Comparison of ENCODE assay signal across 12 mouse cellular contexts in genomic region chr9:48458879-48459278, GRCm38 (mm10). TPM values are rescaled to one million over a fixed set of nuclear protein-coding genes. Genes with fewer than 3 reads are reported as not detected.
DNase-seq lines count a peak whose midpoint lies in the region; ATAC-seq and TF ChIP-seq lines count a peak whose summit lies in the region.
"Had no signal": no experiment of that assay in that cellular context is flagged by ENCODE, and none has a peak within 500 bp of the region (broad histone marks: within the 10 kb centered on the region; RNA-seq: fewer than 3 reads in every experiment).

No protein-coding gene starts in this region.

- no peaks in the 10 kb centered on the region for H3K27me3 ChIP-seq in liver, adult 2 months (ENCODE audit: control insufficient read depth, insufficient read depth, low read length)
- H3K27me3 ChIP-seq in forebrain, embryonic 16.5 days (replicated peaks; ENCODE audit: control insufficient read depth, insufficient read depth, low read length) = no peaks in the 10 kb centered on the region
- H3K27me3 ChIP-seq: embryonic facial prominence, embryonic 13.5 days had no signal

- no peak overlapping the region for H3K27ac ChIP-seq in liver, adult 2 months (replicated peaks; ENCODE audit: insufficient read depth, low read depth, low read length)
- no peak overlapping the region for H3K27ac ChIP-seq in bone marrow, adult 2 months (ENCODE audit: control insufficient read depth, insufficient read depth, low read depth, low read length, poor library complexity)
- H3K27ac ChIP-seq in forebrain, embryonic 16.5 days (ENCODE audit: low read length) = no peak overlapping the region
- H3K27ac ChIP-seq: embryonic facial prominence, embryonic 13.5 days had no signal

- DNase-seq in CD4-positive, CD25-positive, alpha-beta regulatory T cell, adult 2 months (ENCODE audit: low read depth, low spot score) = peak; percentile 41
- no peak for DNase-seq in liver, adult 2 months (ENCODE audit: extremely low read depth, low read depth, low spot score)
- DNase-seq in liver = no peak
- DNase-seq in 416B (ENCODE audit: low read depth) = peak; percentile 33
- DNase-seq: cerebellum, postnatal 10 days; lung, postnatal 14 days had no signal

- no peaks in the 10 kb centered on the region for H3K4me1 ChIP-seq in liver, adult 2 months (ENCODE audit: control insufficient read depth, insufficient read depth, low read length)
- H3K4me1 ChIP-seq in bone marrow, adult 2 months (ENCODE audit: control insufficient read depth, insufficient read depth, low read length) = no peaks in the 10 kb centered on the region; the same call in 1 of the 2 replicates
- H3K4me1 ChIP-seq in forebrain, embryonic 16.5 days (replicated peaks; ENCODE audit: control insufficient read depth, insufficient read depth, low read length) = no peaks in the 10 kb centered on the region
- H3K4me1 ChIP-seq: embryonic facial prominence, embryonic 13.5 days had no signal

- H3K9ac ChIP-seq in liver, adult 2 months (ENCODE audit: low read depth, low read length) = no peak overlapping the region
- H3K9ac ChIP-seq in forebrain, embryonic 16.5 days (replicated peaks; ENCODE audit: low read depth, low read length) = no peak overlapping the region
- H3K9ac ChIP-seq: embryonic facial prominence, embryonic 13.5 days had no signal

- no peaks in the 10 kb centered on the region for H3K9me3 ChIP-seq in forebrain, embryonic 16.5 days (ENCODE audit: control insufficient read depth, low read length)
- H3K9me3 ChIP-seq: embryonic facial prominence, embryonic 13.5 days had no signal

- no peak overlapping the region for H3K4me3 ChIP-seq in liver, adult 2 months (ENCODE audit: insufficient read depth, low read depth, low read length)
- H3K4me3 ChIP-seq in bone marrow, adult 2 months (replicated peaks; ENCODE audit: control insufficient read depth, low read depth, low read length) = no peak overlapping the region
- H3K4me3 ChIP-seq in forebrain, embryonic 16.5 days (replicated peaks; ENCODE audit: low read length) = no peak overlapping the region
- H3K4me3 ChIP-seq: embryonic facial prominence, embryonic 13.5 days had no signal

- ATAC-seq in CD4-positive, CD25-positive, alpha-beta regulatory T cell, adult 4 months = no peak
- ATAC-seq in monocyte, adult 5-6 weeks (replicated peaks; ENCODE audit: insufficient number of reproducible peaks, low FRiP score, low TSS enrichment, poor library complexity, severe bottlenecking) = no peak
- no peak for ATAC-seq in forebrain, embryonic 16.5 days
- ATAC-seq: hindbrain, embryonic 16.5 days had no signal

- H3K79me2 ChIP-seq in liver, adult 2 months (ENCODE audit: control insufficient read depth, insufficient read depth, low read length) = no peaks in the 10 kb centered on the region

- peak; percentile 37; the same call in 1 of the 2 replicates for TF ChIP-seq CTCF in liver, adult 2 months (IDR thresholded peaks at IDR 0.05; ENCODE audit: low read depth, low read length)
- peak; percentile 51 for TF ChIP-seq CTCF in bone marrow, adult 2 months (IDR thresholded peaks at IDR 0.05; ENCODE audit: control insufficient read depth, insufficient read depth, low read length)

- H3K4me2 ChIP-seq in forebrain, embryonic 16.5 days (ENCODE audit: low read length) = no peak overlapping the region
- H3K4me2 ChIP-seq: embryonic facial prominence, embryonic 13.5 days had no signal

- no peaks in the 10 kb centered on the region for H3K36me3 ChIP-seq in liver, adult 2 months (ENCODE audit: control insufficient read depth, insufficient read depth, low read length)
- no peaks in the 10 kb centered on the region for H3K36me3 ChIP-seq in forebrain, embryonic 16.5 days (ENCODE audit: control insufficient read depth, insufficient read depth)
- H3K36me3 ChIP-seq: embryonic facial prominence, embryonic 13.5 days had no signal

- no peak for TF ChIP-seq POLR2A in liver, adult 2 months (IDR thresholded peaks at IDR 0.05; ENCODE audit: extremely low read depth, insufficient read depth, low read length)
- TF ChIP-seq POLR2A in bone marrow, adult 2 months (IDR thresholded peaks at IDR 0.05; ENCODE audit: borderline replicate concordance, control insufficient read depth, low read depth, low read length) = no peak

- 76% methylated on average over 3 of the region's 3 CpGs for WGBS in liver, adult 2 months
- WGBS in bone marrow, adult 2 months = 70% methylated on average over 3 of the region's 3 CpGs
- 72% methylated on average over 3 of the region's 3 CpGs for WGBS in forebrain, embryonic 16.5 days

RNA-seq across cellular contexts. Expression of gene Rexo2, which starts 21.5 kb away (rescaled TPM):
- 100 to 1,000 TPM; 138 to 156 TPM for polyA plus RNA-seq in CD4-positive, CD25-positive, alpha-beta regulatory T cell, adult 4 months (2017; shearing (Covaris generic))
- total RNA-seq in liver, adult 2 months (2014; rRNA removed) = 45.2 and 49.6 TPM in 2 replicates
- 90.7 and 101 TPM in 2 replicates for polyA plus RNA-seq in liver, adult 2 months (2012; rRNA removed)
- 64.8 and 68.4 TPM in 2 replicates for polyA plus RNA-seq in bone marrow, adult 2 months (2011; ENCODE audit: insufficient read depth, insufficient read length, low replicate concordance, missing spikeins)
- total RNA-seq in monocyte, adult 5-6 weeks (2017) = 72.1 to 84.2 TPM (median 76.2 TPM) in 3 replicates
- polyA plus RNA-seq in forebrain, embryonic 16.5 days (2015; fragmentation: Nextera tagmentation; extraction: Ambion mirVana) = 113 and 117 TPM in 2 replicates

RNA-seq across cellular contexts. Expression of gene Rbm7, which starts 36.2 kb away (rescaled TPM):
- 100 to 1,000 TPM; 139 to 156 TPM for polyA plus RNA-seq in CD4-positive, CD25-positive, alpha-beta regulatory T cell, adult 4 months (2017; shearing (Covaris generic))
- 53.0 and 57.7 TPM in 2 replicates for total RNA-seq in liver, adult 2 months (2014; rRNA removed)
- 15.1 and 17.9 TPM in 2 replicates for polyA plus RNA-seq in liver, adult 2 months (2012; rRNA removed)
- 14.9 and 22.1 TPM in 2 replicates for polyA plus RNA-seq in bone marrow, adult 2 months (2011; ENCODE audit: insufficient read depth, insufficient read length, low replicate concordance, missing spikeins)
- total RNA-seq in monocyte, adult 5-6 weeks (2017) = 139 to 205 TPM (median 199 TPM) in 3 replicates
- 95.5 and 111 TPM in 2 replicates for polyA plus RNA-seq in forebrain, embryonic 16.5 days (2015; fragmentation: Nextera tagmentation; extraction: Ambion mirVana)

RNA-seq across cellular contexts. Expression of gene Gm5617, which starts 36.4 kb away (rescaled TPM):
- 10 to 100 TPM; 13.9 to 24.9 TPM for polyA plus RNA-seq in CD4-positive, CD25-positive, alpha-beta regulatory T cell, adult 4 months (2017; shearing (Covaris generic))
- total RNA-seq in liver, adult 2 months (2014; rRNA removed) = 26.2 and 29.4 TPM in 2 replicates
- 70.8 and 82.8 TPM in 2 replicates for polyA plus RNA-seq in liver, adult 2 months (2012; rRNA removed)
- 1.9 and 7.9 TPM in 2 replicates for polyA plus RNA-seq in bone marrow, adult 2 months (2011; ENCODE audit: insufficient read depth, insufficient read length, low replicate concordance, missing spikeins)
- total RNA-seq in monocyte, adult 5-6 weeks (2017) = 13.7 to 22.4 TPM in 2 of 3 replicates, not detected in the other
- 16.8 and 17.9 TPM in 2 replicates for polyA plus RNA-seq in forebrain, embryonic 16.5 days (2015; fragmentation: Nextera tagmentation; extraction: Ambion mirVana)

Comparison
In these comparisons a context has a peak if more than half of its experiments do, and no peak if none do; other contexts are left out.
1. DNase-seq: peak in CD4-positive, CD25-positive, alpha-beta regulatory T cell, adult 2 months (single experiment) and 416B (single experiment); none in liver, adult 2 months (single experiment) and liver (single experiment).